Mouse (Mus musculus) bone marrow macrophage, adult 2 months (primary cell): ENCODE measurements around the gene Gstz1.

Experiments
- CTCF ChIP-seq: IDR thresholded peaks from 2 replicates; pipeline ENCODE4 v1.5.1; 2012; ENCODE audit warnings: low read depth, mild to moderate bottlenecking, low read length, moderate library complexity
- POLR2A ChIP-seq: IDR thresholded peaks from 2 replicates; pipeline ENCODE4 v1.6.1; 2012; ENCODE audit warnings: mild to moderate bottlenecking, low read depth, low read length, borderline replicate concordance

DNA sequence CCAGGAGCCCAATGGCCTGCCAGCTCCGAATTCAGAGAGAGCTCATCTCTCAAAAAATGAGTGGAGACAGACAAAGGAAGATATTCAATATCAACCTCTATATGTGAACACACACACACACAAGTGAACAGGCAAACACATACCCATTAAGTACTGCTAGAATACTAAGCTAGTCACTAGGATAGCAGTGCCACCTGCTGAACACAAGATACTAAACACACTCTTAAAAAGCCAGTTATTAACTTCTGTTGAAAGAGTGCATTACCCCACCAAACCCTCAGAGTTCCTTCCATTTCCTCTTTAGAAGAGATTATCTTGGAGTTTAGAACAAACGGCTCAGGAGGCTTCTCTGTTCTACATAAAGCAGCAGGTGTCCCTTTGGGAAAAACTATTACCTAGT, 4.8 kb upstream of the Gstz1 start:
- TF ChIP-seq POLR2A, result no peak
- TF ChIP-seq CTCF, result no peak
